ENCODE assay signal across 9 mouse cellular contexts in genomic region chr6:88106612-88107123, GRCm38 (mm10). TPM values are rescaled to one million over a fixed set of nuclear protein-coding genes. Genes with fewer than 3 reads are reported as not detected.
DNase-seq lines count a peak whose midpoint lies in the region; ATAC-seq and TF ChIP-seq lines count a peak whose summit lies in the region.
"Had no signal": no experiment of that assay in that cellular context is flagged by ENCODE, and none has a peak within 500 bp of the region (broad histone marks: within the 10 kb centered on the region; RNA-seq: fewer than 3 reads in every experiment).

No protein-coding gene starts in this region.

- H3K9me3 ChIP-seq in heart, embryonic 11.5 days (replicated peaks; ENCODE audit: control insufficient read depth, low read length), result no peaks in the 10 kb centered on the region
- H3K9me3 ChIP-seq in hindbrain, embryonic 14.5 days (ENCODE audit: control insufficient read depth, low read length), result no peaks in the 10 kb centered on the region

- TF ChIP-seq POLR2A in thymus, adult 2 months (IDR thresholded peaks at IDR 0.05; ENCODE audit: control insufficient read depth, extremely low read depth, insufficient read depth, low read length, poor library complexity), result no peak

- no peaks in the 10 kb centered on the region for H3K27me3 ChIP-seq in heart, embryonic 11.5 days (ENCODE audit: control insufficient read depth, insufficient read depth, low read length)
- no peaks in the 10 kb centered on the region for H3K27me3 ChIP-seq in hindbrain, embryonic 14.5 days (ENCODE audit: control insufficient read depth, insufficient read depth, low read length)
- no peaks in the 10 kb centered on the region for H3K27me3 ChIP-seq in thymus, adult 2 months (ENCODE audit: control insufficient read depth, insufficient read depth, low read length)
- H3K27me3 ChIP-seq: CH12.LX had no signal

- peaks cover 16% of the 10 kb centered on the region for H3K36me3 ChIP-seq in heart, embryonic 11.5 days (ENCODE audit: control insufficient read depth, insufficient read depth, low read length)
- H3K36me3 ChIP-seq in hindbrain, embryonic 14.5 days (replicated peaks; ENCODE audit: control insufficient read depth, insufficient read depth), result peaks cover 31% of the 10 kb centered on the region
- H3K36me3 ChIP-seq in thymus, adult 2 months (ENCODE audit: control insufficient read depth, insufficient read depth, low read length), result peaks cover 20% of the 10 kb centered on the region

- no peak overlapping the region for H3K4me3 ChIP-seq in heart, embryonic 11.5 days (ENCODE audit: low read depth, low read length)
- H3K4me3 ChIP-seq in hindbrain, embryonic 14.5 days (replicated peaks; ENCODE audit: low read length), result no peak overlapping the region
- H3K4me3 ChIP-seq in thymus, adult 2 months (ENCODE audit: control insufficient read depth, insufficient read depth, low read length), result no peak overlapping the region

- 0 out of 2 replicates have a peak, but pooled peaks have one; percentile 20 for ATAC-seq in heart, embryonic 11.5 days (replicated peaks; ENCODE audit: insufficient number of reproducible peaks, low FRiP score, low TSS enrichment)
- ATAC-seq in hindbrain, embryonic 14.5 days (ENCODE audit: low FRiP score), result peak; percentile 31
- peak; percentile 60 for ATAC-seq in megakaryocyte-erythroid progenitor cell, adult 5-6 weeks (replicated peaks; ENCODE audit: low FRiP score, low TSS enrichment, poor library complexity, severe bottlenecking)

- H3K4me2 ChIP-seq in heart, embryonic 11.5 days, result peak overlapping the region; percentile 59
- H3K4me2 ChIP-seq in hindbrain, embryonic 14.5 days (replicated peaks), result peak overlapping the region; percentile 48

- no peak for DNase-seq in heart, postnatal 25 days (ENCODE audit: low spot score)
- peak; percentile 50 for DNase-seq in R1 (ENCODE audit: low read depth, low spot score)
- DNase-seq in hindbrain, embryonic 14.5 days (ENCODE audit: low spot score), result no peak
- no peak for DNase-seq in adrenal gland, postnatal 10 days
- no peak for DNase-seq in thymus, adult 2 months
- DNase-seq in spleen, adult 12 weeks (ENCODE audit: low spot score), result no peak

- no peak overlapping the region for H3K27ac ChIP-seq in heart, embryonic 11.5 days (ENCODE audit: low read depth, low read length)
- peak overlapping the region; percentile 71 for H3K27ac ChIP-seq in hindbrain, embryonic 14.5 days
- H3K27ac ChIP-seq in thymus, adult 2 months (ENCODE audit: control insufficient read depth, insufficient read depth, low read length), result no peak overlapping the region

- H3K4me1 ChIP-seq in heart, embryonic 11.5 days (ENCODE audit: control insufficient read depth, insufficient read depth, low read length), result 0 out of 2 replicates have a peak, but pooled peaks cover 8% of the 10 kb centered on the region
- peaks cover 14% of the 10 kb centered on the region for H3K4me1 ChIP-seq in hindbrain, embryonic 14.5 days (replicated peaks; ENCODE audit: control insufficient read depth, insufficient read depth, low read length)
- H3K4me1 ChIP-seq in thymus, adult 2 months (replicated peaks; ENCODE audit: control insufficient read depth, insufficient read depth, low read length), result peaks cover 9% of the 10 kb centered on the region

- intact Hi-C loops in heart, postnatal 25 days (cut with DNase I), result no loop called here

- peak overlapping the region; percentile 70 for H3K9ac ChIP-seq in heart, embryonic 11.5 days (ENCODE audit: low read depth, low read length)
- peak overlapping the region; percentile 68 for H3K9ac ChIP-seq in hindbrain, embryonic 14.5 days

- no peak for TF ChIP-seq CTCF in thymus, adult 2 months (IDR thresholded peaks at IDR 0.05; ENCODE audit: borderline replicate concordance, control insufficient read depth, extremely low read depth, insufficient read depth, low read length, poor library complexity)

- 90% methylated on average over 12 of the region's 12 CpGs for WGBS in heart, embryonic 11.5 days (ENCODE audit: insufficient replicate concordance)
- 98% methylated on average over 12 of the region's 12 CpGs for WGBS in hindbrain, embryonic 14.5 days
- WGBS in thymus, adult 2 months, result 85% methylated on average over 12 of the region's 12 CpGs

RNA-seq across cellular contexts. Expression of gene Rpn1, which starts 22.4 kb away (rescaled TPM):
- 234 and 256 TPM in 2 replicates for polyA plus RNA-seq in heart, embryonic 11.5 days (2014; fragmentation: Nextera tagmentation; extraction: Ambion mirVana)
- 100 to 1,000 TPM in 1 of 2 experiments, 10 to 100 TPM in 1; 95.7 to 115 TPM for total RNA-seq in heart, postnatal 25 days (2021)
- polyA plus RNA-seq in hindbrain, embryonic 14.5 days (2014; fragmentation: Nextera tagmentation; extraction: Ambion mirVana), result 301 and 339 TPM in 2 replicates
- 123 and 137 TPM in 2 replicates for total RNA-seq in megakaryocyte-erythroid progenitor cell, adult 5-6 weeks (2014; fragmentation: Nextera tagmentation)
- total RNA-seq in megakaryocyte-erythroid progenitor cell, adult 5-6 weeks (2017), result 183 and 205 TPM in 2 replicates
- total RNA-seq in adrenal gland, postnatal 10 days (2021), result 100 to 1,000 TPM; 156 to 182 TPM
- 133 and 158 TPM in 2 replicates for polyA plus RNA-seq in thymus, adult 2 months (2012; rRNA removed)
